Mouse (Mus musculus) liver, adult (tissue): ENCODE measurements around the gene Dnajb12.

ENCODE experiments used
- GATA4 ChIP-seq: IDR thresholded peaks from 2 replicates; pipeline ENCODE4 v1.6.1; 2014; ENCODE audit warnings: mild to moderate bottlenecking, low read length; ENCODE audit not compliant: insufficient replicate concordance

The Dnajb12 gene

DNA sequence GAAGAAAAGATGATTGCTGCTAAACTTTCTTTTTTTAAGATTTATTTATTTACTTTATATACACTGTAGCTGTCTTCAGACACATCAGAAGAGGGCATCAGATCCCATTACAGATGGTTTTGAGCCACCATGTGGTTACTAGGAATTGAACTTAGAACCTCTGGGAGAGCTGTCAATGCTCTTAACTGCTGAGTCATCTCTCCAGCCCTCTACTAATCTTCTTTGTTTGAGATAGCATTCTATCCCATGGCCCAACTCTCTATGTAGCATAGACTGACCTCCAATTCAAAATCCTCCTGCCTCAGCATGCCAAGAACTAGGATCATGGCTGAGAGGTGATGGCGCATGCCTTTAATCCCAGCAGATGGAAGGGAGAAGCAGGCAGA, 6.7 kb downstream of the Dnajb12 start:
- no peak for TF ChIP-seq GATA4

- no peak for TF ChIP-seq GATA4
Observed at GRCm38 (mm10) chr10:59887432-59887831, 8.1 kb downstream of the Dnajb12 start.

- no peak for TF ChIP-seq GATA4
Observed at GRCm38 (mm10) chr10:59889339-59889738, 10.0 kb downstream of the Dnajb12 start.

DNA sequence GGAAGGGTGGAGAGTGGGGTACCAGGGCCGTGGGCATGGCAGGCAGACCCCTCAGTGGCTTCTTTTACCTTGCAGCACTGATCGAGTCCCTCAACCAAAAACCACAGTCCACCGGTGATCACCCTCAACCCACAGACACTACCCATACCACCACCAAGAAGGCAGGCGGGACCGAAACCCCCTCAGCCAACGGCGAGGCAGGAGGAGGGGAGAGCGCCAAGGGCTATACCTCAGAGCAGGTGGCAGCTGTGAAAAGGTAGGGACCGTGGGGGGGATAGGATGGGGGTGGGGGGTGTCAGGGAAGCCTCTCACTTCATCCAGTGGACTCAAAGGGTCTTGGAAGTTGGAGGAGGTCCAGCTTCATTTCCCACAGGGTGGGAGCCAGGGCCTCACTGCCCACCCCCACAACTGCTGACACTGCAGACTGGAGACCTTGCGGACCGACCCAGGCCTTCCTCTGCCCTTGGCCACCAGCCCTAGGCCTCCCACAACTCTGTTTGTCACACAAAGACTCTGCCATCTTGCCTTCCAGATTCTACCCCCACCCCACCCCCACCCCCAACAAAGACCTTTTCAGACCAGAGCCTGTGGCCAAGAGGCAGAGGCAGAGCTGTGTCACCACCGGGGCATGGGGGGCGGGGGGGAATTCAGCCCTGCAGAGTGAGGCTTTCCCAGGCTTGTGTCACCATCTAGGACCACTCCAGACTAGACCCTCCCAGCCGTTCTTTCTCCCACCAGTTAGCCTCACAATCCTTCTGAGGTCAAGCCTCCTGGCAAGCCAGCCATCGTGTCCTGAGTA, 10.8 kb downstream of the Dnajb12 start:
- TF ChIP-seq GATA4: no peak

DNA sequence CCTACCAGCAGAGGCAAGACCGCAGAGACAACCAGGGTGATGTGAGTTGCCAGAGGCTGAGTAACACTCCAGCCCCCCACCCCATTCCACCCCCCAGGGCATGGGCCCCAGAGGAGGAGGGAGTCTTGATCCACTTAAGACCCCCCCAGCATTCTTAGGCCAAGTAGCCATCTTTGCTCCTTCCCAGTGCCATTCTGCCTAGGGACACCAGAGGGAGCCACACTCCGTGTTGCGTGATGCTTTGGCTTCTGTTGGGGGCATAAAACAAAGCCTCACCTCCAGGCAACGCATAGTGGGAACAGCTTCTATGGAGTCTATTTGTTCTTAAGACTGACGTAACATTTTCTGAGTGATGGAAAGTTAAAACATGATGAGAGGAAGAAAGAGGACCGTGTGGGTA, 13.6 kb downstream of the Dnajb12 start:
- TF ChIP-seq GATA4: no peak

DNA sequence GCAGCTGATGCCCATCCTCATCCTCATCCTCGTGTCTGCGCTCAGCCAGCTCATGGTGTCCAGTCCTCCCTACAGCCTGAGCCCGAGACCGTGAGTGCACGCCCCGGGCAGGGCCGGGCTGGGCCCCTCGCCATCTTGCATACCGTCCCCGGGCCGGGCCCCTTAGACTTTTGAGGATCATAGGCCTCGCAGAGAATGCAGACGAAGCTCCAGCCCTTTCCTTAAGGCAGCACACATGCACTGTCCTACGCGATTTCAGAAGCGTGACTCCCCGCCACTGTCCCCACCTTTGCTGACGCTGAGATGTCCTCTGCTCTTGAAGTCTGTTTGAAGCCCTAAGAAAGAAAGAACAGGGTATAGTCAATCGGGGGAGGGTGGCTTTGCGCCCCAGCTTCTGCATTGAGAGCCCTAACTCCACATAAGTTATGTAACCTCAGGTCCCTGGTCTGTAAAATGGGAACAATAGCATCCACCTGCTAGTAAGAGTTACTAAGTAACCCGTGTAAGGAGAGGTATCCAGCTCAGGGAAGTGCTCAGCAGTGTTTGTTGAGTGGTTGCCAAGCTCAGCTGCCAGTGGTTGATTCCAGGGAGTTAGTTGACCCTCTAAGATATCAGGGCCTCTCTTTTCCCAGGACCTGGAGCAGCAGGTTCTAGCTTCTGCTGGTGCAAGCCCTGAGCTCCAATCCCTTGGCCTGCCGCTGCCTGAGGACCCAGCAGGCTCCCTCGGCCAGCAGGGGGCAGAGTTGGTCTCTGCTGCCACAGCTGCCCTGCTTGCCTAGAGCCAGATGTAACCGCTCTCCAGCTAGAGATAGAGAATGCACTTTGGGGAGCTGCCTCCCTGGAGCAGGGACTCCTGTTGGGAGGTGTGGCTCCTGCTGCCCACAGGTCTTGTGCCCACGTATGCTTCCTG, 15.2 kb downstream of the Dnajb12 start:
- TF ChIP-seq GATA4: no peak

GRCm38 (mm10) chr10:59895460-59896186, 16.3 kb downstream of the Dnajb12 start:
- no peak for TF ChIP-seq GATA4

GRCm38 (mm10) chr10:59896211-59896610, 16.9 kb downstream of the Dnajb12 start:
- no peak for TF ChIP-seq GATA4

DNA sequence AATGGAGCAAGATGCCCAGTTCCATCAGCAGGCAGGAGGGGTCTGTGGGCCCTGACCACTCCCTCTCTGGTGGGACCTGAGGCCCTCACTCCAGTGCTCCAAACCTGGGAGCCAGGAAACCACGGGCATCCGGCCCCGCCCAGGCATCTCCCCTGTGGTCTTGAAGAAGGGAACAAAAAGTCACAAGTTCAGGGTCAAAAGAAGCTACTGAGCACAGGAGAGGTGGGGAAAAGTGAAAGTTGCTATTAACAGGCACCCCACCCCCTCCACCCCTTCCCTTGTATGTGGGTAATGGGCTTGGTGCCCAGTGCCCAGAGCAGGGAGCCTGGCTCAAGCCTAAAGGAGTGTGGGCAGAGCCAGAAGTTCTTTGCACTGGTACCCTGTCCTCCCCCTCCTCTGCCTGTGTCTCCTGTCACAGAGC, 17.6 kb downstream of the Dnajb12 start:
- TF ChIP-seq GATA4: no peak

GRCm38 (mm10) chr10:59897511-59897910, 18.2 kb downstream of the Dnajb12 start:
- no peak for TF ChIP-seq GATA4

GRCm38 (mm10) chr10:59898180-59898778, 18.9 kb downstream of the Dnajb12 start:
- TF ChIP-seq GATA4: no peak

GRCm38 (mm10) chr10:59898935-59899334, 19.6 kb downstream of the Dnajb12 start:
- no peak for TF ChIP-seq GATA4

- TF ChIP-seq GATA4: no peak
Observed at GRCm38 (mm10) chr10:59899341-59900173, 20.2 kb downstream of the Dnajb12 start.

GRCm38 (mm10) chr10:59900174-59900435, 20.7 kb downstream of the Dnajb12 start:
- no peak for TF ChIP-seq GATA4
